Mouse (Mus musculus): ENCODE measurements around the gene Sphk1. TPM values are rescaled to one million over a fixed set of nuclear protein-coding genes. Genes with fewer than 3 reads are reported as not detected.
A peak's percentile ranks its signal among the peaks of the same experiment; 100 is the strongest.

Sphk1 gene
- total RNA-seq, 2 experiments from 2014 or later = 2.5 to 3.9 TPM

DNA sequence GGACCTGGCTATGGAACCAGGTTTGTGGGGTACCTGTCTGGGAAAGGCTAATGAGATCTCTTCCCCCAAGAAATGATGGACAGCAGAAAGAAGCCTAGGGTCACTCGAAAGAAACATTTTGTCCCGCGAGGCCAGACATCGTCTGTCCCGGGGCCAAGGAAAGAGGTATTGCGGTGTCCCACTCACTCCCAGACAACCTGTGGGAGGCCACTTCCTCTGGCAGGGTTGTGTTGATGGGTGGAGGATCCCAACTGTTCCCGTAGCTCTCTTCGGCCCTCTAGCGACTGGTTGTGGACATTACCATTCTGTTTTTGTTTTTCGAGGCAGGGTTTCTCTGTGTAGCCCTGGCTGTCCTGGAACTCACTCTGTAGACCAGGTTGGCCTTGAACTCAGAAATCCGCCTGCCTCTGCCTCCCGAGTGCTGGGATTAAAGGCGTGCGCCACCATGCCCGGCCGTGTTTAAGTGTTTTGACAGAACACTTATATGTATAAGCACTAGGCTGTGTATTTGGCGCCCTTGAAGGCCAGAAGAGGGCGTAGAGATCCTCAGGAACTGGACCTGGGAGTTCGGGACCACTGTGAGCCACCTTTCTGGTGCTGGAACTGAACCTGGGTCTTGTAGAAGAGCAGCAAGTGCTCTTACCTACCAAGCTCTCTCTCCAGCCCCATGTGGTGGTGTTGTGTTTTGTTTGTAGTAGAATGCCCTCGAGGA, 3.6 kb downstream of the Sphk1 start:
- DNase-seq = peak; percentile 84 to 90
- intact Hi-C loops (cut with DNase I) = loop anchor here (1.0 kb wide), 1 partner anchor 33 kb away; no protein-coding TSS in a partner anchor

DNA sequence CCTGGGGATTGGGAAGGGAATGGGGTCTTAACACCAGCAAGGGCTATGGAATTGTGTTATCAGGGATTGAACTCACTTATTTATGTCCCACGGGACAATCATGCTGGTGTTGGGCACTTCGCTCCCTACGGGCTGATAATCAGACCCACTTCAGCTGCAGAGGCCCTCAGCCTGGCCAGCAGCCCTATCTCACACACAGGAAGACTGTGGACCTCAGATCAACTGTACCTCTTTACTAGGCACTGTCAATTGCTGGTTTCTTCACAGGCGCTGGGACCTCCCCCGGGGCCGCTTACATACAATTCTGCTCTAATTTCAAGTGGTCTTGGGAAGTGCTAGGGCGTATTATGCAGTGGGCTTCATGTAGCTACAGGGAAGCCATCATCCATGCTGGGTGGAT, 6.0 kb downstream of the Sphk1 start:
- no peak for DNase-seq
- intact Hi-C loops (cut with DNase I) = no loop called here

DNA sequence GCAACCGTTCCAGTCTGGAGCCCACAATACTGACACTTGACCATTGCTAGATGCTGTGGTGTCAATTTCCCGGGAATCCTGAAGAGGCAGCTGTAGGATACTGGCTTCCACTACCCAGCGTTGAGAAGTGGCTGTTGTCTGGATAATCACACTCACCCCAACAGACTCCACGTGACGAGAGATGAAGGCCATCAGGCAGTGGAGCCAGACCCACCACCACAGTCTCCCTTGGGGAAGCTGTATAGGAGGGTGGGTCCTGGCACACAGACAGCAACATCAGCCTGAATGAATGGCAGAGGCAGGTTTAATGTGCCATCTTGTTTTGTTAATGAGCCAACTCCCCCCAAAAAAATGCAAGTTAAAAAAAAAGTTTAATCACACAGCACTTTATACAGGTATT, 6.7 kb downstream of the Sphk1 start:
- intact Hi-C loops (cut with DNase I) = no loop called here
- no peak for DNase-seq

GRCm38 (mm10) chr11:116538142-116538735, 7.5 kb downstream of the Sphk1 start:
- no peak for DNase-seq
- intact Hi-C loops (cut with DNase I) = no loop called here

GRCm38 (mm10) chr11:116541183-116541582, 10.5 kb downstream of the Sphk1 start:
- intact Hi-C loops (cut with DNase I) = no loop called here
- no peak for DNase-seq

DNA sequence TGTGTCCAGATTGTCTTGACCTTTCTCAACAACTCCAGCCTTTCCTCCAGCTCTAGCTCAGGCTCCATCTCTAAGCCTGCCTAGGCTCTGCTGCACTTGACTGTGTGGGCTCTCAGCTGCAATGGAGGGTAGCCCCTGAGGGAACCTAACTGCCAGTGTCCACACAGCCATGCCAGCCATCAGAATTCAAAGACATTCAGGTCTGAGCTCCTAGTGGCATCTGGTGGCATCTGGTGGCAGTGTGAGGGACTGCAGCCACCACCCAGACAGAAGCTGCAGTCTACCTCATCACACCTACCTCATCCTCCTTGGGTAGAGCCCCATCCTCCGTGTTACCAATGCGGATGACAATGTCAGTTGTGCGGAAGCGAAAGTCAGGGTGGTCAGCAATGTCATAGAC, 12.4 kb downstream of the Sphk1 start:
- DNase-seq = peak; percentile 42 to 69
- intact Hi-C loops (cut with DNase I) = no loop called here

- DNase-seq = peak in 1 of 2 experiments; percentile 53
- intact Hi-C loops (cut with DNase I) = no loop called here
These were observed 16.8 kb downstream of the Sphk1 start for GRCm38 (mm10) chr11:116547296-116548060.

DNA sequence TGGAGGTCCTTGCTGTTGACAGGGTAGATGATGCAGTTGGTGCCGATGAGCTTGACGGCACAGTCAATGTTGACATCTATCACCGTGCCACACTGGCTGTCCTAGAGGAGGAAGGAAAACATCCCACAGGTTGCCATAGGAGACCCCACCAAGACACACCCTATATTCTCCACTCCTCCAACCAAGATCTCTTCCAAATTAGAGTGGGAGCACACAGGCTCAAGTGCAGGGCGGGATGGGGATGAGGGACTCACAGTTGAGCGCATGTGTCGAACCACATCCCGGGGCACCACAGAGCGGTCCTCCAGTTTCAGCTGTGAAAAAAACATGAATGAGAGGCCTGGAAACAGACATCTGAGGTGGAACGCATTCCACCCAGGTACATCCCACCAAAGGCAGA, 18.1 kb downstream of the Sphk1 start:
- intact Hi-C loops (cut with DNase I) = no loop called here
- no peak for DNase-seq

DNA sequence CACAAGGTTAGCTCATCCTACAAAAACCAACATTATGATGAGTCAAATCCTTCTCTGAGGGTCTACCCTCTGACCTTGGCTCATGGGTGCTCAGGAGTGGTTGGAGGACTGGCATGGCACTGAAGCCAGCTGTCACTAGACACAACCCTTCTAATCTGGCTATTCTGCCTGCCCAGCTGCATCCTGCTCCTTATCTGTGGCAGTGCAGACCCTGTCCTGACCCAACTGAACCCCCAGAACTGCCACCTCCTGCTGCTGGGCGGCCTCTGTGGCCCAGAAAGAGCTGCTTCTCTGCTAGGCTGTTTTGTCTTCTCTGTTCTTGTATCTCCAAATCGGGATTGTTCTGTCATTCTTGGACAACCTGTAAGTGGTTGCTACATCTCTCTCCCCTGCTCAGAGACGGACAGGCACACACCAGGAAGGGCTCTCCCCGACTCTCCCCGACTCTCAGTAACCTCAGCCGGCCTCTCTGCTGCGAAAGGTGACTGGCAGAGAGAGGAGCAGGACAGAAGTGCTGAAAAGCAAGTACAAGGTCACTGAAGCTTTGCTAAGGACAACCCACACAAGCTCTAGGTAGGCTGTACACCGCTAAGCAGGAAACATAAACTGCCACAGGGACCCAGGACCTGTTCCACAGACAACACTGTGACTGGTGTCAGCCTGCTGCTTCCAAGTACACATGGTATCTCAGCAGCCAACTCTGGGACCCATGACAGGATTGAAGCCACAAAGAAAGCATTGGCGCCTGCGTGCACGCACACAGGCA, 18.7 kb downstream of the Sphk1 start:
- DNase-seq = peak; percentile 38 to 40
- intact Hi-C loops (cut with DNase I) = loop anchor here (5.0 to 10.0 kb wide), 2 partner anchors 38 to 255 kb away; partner anchors contain the start of gene Aanat

GRCm38 (mm10) chr11:116550748-116551147, 20.0 kb downstream of the Sphk1 start:
- intact Hi-C loops (cut with DNase I) = loop anchor here (5.0 to 10.0 kb wide), 2 partner anchors 37 to 254 kb away; partner anchors contain the start of gene Aanat
- DNase-seq = peak in 1 of 2 experiments; percentile 47

DNA sequence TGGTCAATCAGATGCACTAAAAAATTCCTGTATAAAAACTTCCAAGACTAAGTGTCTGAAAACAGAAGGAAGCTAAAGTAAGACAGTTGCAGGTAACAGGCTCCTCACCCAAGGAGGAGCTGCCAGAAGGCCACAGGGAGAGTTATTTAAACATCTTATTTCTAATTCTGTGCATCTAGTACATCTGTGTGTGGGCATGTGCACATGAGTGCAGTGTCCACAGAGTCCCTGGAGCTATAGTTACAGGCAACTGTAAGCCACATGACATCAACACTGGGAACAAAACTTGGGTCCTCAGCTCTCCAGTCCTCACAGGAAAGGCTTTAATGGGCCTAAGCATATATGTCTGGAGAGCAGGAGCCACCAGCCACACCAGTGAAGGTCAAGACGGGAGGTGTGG, 21.5 kb downstream of the Sphk1 start:
- DNase-seq = no peak
- intact Hi-C loops (cut with DNase I) = loop anchor here (5.0 to 10.0 kb wide), 2 partner anchors 35 to 253 kb away; partner anchors contain the start of gene Aanat

GRCm38 (mm10) chr11:116554171-116554878, 23.6 kb downstream of the Sphk1 start:
- DNase-seq = peak; percentile 57 to 67
- intact Hi-C loops (cut with DNase I) = loop anchor here (1.0 to 10.0 kb wide), 3 partner anchors 33 to 250 kb away; partner anchors contain the start of genes Aanat and Rhbdf2

GRCm38 (mm10) chr11:116555572-116555971, 24.8 kb downstream of the Sphk1 start:
- no peak for DNase-seq
- intact Hi-C loops (cut with DNase I) = loop anchor here (10.0 kb wide), 1 partner anchor 249 kb away; no protein-coding TSS in a partner anchor

DNA sequence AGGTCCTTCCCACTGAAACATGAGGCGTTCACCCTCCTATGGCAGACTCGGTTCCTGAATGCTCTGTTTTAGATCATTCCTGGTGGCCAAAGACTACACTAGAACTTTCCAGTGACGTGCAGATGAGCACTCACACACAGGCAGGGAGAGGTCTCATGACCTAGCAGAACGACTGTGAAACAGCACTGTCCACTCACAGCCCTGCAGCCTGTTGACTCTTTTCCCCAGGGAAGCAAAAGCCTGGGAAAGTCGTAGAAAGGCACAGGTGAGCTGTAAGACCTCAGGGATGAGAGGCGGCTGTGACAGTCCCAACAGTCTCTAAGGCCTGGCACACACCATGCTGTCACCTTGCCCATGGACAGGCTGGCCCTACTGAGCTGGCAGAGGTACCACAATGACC, 25.6 kb downstream of the Sphk1 start:
- intact Hi-C loops (cut with DNase I) = loop anchor here (10.0 kb wide), 1 partner anchor 248 kb away; no protein-coding TSS in a partner anchor
- no peak for DNase-seq

GRCm38 (mm10) chr11:116565283-116566041, 34.7 kb downstream of the Sphk1 start:
- DNase-seq = no peak
- intact Hi-C loops (cut with DNase I) = no loop called here

DNA sequence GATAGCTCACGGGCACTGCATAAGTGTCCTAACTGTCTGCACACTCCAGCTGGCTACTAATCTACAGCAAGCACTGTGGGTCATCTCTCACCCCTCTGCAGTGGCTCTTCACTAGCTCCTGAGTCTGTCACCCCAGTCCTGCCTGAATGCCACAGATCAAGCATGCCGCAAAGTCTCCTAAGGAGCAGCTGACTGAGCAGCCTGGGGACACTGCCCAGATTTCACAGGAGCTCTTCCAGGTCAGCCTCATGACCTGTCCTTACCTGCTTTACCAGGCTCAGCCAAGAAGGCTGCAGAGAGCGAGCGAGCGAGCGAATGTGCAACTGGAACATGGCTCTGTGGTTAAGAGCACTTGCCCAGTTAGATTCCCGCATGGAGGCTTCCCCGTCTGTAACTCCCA, 36.8 kb downstream of the Sphk1 start:
- no peak for DNase-seq

DNA sequence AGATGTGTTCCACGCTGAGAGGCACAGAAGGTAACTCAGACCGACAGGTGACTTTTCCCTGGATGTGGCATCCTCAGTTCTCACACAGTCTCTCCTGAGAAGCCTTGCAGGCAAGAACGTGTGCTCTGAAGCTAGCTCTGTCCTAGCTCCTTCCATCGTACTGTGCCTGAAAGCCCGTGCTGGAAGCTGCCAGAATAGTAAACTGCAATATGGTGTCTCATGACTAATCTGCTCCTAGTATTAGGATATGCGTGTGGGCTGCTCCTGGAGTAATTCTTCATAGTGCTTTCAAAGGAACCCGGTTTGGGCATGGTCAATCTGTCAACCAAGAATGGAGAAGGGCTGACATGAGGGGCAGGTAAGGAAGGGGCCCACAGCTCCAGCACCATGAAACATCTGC, 40.1 kb downstream of the Sphk1 start:
- intact Hi-C loops (cut with DNase I) = no loop called here
- DNase-seq = no peak

More for the DNA sequence above, 36.8 kb downstream of the Sphk1 start:
- intact Hi-C loops (cut with DNase I) = no loop called here

GRCm38 (mm10) chr11:116571767-116572679, 41.3 kb downstream of the Sphk1 start:
- peak; percentile 65 to 69 for DNase-seq
- intact Hi-C loops (cut with DNase I) = no loop called here

Data from heart, postnatal 10 days (tissue).